Mouse (Mus musculus) neural tube, embryonic 11.5 days (tissue): ENCODE results near the gene Vmn1r14. TPM values are rescaled to one million over a fixed set of nuclear protein-coding genes. Genes with fewer than 3 reads are reported as not detected.

Source experiments
- polyA plus RNA-seq: library from polyadenylated mRNA; unstranded; fragments of >200 nt; fragmentation: Nextera tagmentation; extraction: Ambion mirVana; gene quantifications from 2 replicates; pipeline ENCODE4 v1.2.1, GENCODE M21; 2014

The Vmn1r14 gene
- polyA plus RNA-seq, 1 experiment from 2014 or later: not detected

Other genes with a start within 250 kb of the Vmn1r14 start
- not detected in 2 replicates for gene Vmn1r6, start 234.4 kb upstream of the Vmn1r14 start, polyA plus RNA-seq
- gene Vmn1r7, start 206.4 kb upstream of the Vmn1r14 start, polyA plus RNA-seq: not detected in 2 replicates
- not detected in 2 replicates for gene Vmn1r8, start 199.4 kb upstream of the Vmn1r14 start, polyA plus RNA-seq
- not detected in 2 replicates for gene Vmn1r9, start 164.9 kb upstream of the Vmn1r14 start, polyA plus RNA-seq
- gene Vmn1r10, start 122.2 kb upstream of the Vmn1r14 start, polyA plus RNA-seq: not detected in 2 replicates
- not detected in 2 replicates for gene Vmn1r11, start 98.2 kb upstream of the Vmn1r14 start, polyA plus RNA-seq
- not detected in 2 replicates for gene Vmn1r12, start 74.8 kb upstream of the Vmn1r14 start, polyA plus RNA-seq
- gene Vmn1r13, start 28.4 kb upstream of the Vmn1r14 start, polyA plus RNA-seq: not detected in 2 replicates
- not detected in 2 replicates for gene Vmn1r15, start 26.3 kb downstream of the Vmn1r14 start, polyA plus RNA-seq
- not detected in 2 replicates for gene Vmn1r16, start 97.8 kb downstream of the Vmn1r14 start, polyA plus RNA-seq
- not detected in 2 replicates for gene Vmn1r17, start 132.0 kb downstream of the Vmn1r14 start, polyA plus RNA-seq
- gene Vmn1r18, start 164.1 kb downstream of the Vmn1r14 start, polyA plus RNA-seq: not detected in 2 replicates
- gene Vmn1r19, start 172.1 kb downstream of the Vmn1r14 start, polyA plus RNA-seq: not detected in 2 replicates
- not detected in 2 replicates for gene Vmn1r20, start 197.2 kb downstream of the Vmn1r14 start, polyA plus RNA-seq